ENCODE assay signal across 8 mouse cellular contexts in genomic region chr11:44613411-44614180, GRCm38 (mm10). TPM values are rescaled to one million over a fixed set of nuclear protein-coding genes. Genes with fewer than 3 reads are reported as not detected.
DNase-seq lines count a peak whose midpoint lies in the region; ATAC-seq lines count a peak whose summit lies in the region.

No protein-coding gene starts in this region.

- H3K4me1 ChIP-seq in embryonic facial prominence, embryonic 11.5 days (ENCODE audit: control insufficient read depth, insufficient read depth, low read length) = peaks cover 4% of the 10 kb centered on the region
- peaks cover 28% of the 10 kb centered on the region for H3K4me1 ChIP-seq in hindbrain, embryonic 14.5 days (replicated peaks; ENCODE audit: control insufficient read depth, insufficient read depth, low read length)

- intact Hi-C loops in gastrocnemius, postnatal 14 days (cut with DNase I; ENCODE audit: low total_unique reads) = loop anchor here (5.0 kb wide), 1 partner anchor 919 kb away; no protein-coding TSS in a partner anchor

- peak overlapping the region; percentile 29 for H3K4me3 ChIP-seq in embryonic facial prominence, embryonic 11.5 days (ENCODE audit: low read depth, low read length)
- H3K4me3 ChIP-seq in hindbrain, embryonic 14.5 days (replicated peaks; ENCODE audit: low read length) = peak overlapping the region; percentile 30

- peaks cover 21% of the 10 kb centered on the region for H3K27me3 ChIP-seq in embryonic facial prominence, embryonic 11.5 days (ENCODE audit: control insufficient read depth, insufficient read depth, low read length)
- H3K27me3 ChIP-seq in hindbrain, embryonic 14.5 days (ENCODE audit: control insufficient read depth, insufficient read depth, low read length) = peaks cover 14% of the 10 kb centered on the region; the same call in 1 of the 2 replicates

- 8% methylated on average over 14 of the region's 14 CpGs for WGBS in embryonic facial prominence, embryonic 11.5 days
- 10% methylated on average over 14 of the region's 14 CpGs for WGBS in hindbrain, embryonic 14.5 days

- peak; percentile 18 for DNase-seq in gastrocnemius, postnatal 25 days
- no peak for DNase-seq in gastrocnemius, postnatal 14 days
- peak; percentile 62 for DNase-seq in embryonic facial prominence, embryonic 11.5 days (ENCODE audit: low spot score)
- no peak for DNase-seq in hindbrain, embryonic 14.5 days (ENCODE audit: low spot score)
- DNase-seq in mesoderm, embryonic 11.5 days (ENCODE audit: low read depth, low spot score) = peak; percentile 17
- DNase-seq in ovary, postnatal 36 days (ENCODE audit: low spot score) = no peak
- no peak for DNase-seq in natural killer cell, adult 2 months (ENCODE audit: low spot score in 2 of 2)
- DNase-seq in layer of hippocampus, adult 18-20 months (ENCODE audit: low spot score in 2 of 2) = no peak

- H3K27ac ChIP-seq in embryonic facial prominence, embryonic 11.5 days (replicated peaks; ENCODE audit: low read depth, low read length) = no peak overlapping the region
- H3K27ac ChIP-seq in hindbrain, embryonic 14.5 days = no peak overlapping the region

- H3K4me2 ChIP-seq in embryonic facial prominence, embryonic 11.5 days (ENCODE audit: low read depth, low read length) = peak overlapping the region; percentile 56
- H3K4me2 ChIP-seq in hindbrain, embryonic 14.5 days (replicated peaks) = peak overlapping the region; percentile 92

- H3K9ac ChIP-seq in embryonic facial prominence, embryonic 11.5 days (replicated peaks; ENCODE audit: low read length) = peak overlapping the region; percentile 41; the same call in 1 of the 2 replicates
- peak overlapping the region; percentile 59 for H3K9ac ChIP-seq in hindbrain, embryonic 14.5 days

- ATAC-seq in embryonic facial prominence, embryonic 11.5 days (replicated peaks; ENCODE audit: insufficient number of reproducible peaks, low FRiP score, low TSS enrichment, low read depth) = no peak
- no peak for ATAC-seq in hindbrain, embryonic 14.5 days (ENCODE audit: low FRiP score)

- no peaks in the 10 kb centered on the region for H3K9me3 ChIP-seq in embryonic facial prominence, embryonic 11.5 days (replicated peaks; ENCODE audit: control insufficient read depth, low read length)
- H3K9me3 ChIP-seq in hindbrain, embryonic 14.5 days (ENCODE audit: control insufficient read depth, low read length) = no peaks in the 10 kb centered on the region

- H3K36me3 ChIP-seq in embryonic facial prominence, embryonic 11.5 days (replicated peaks; ENCODE audit: control insufficient read depth, insufficient read depth, low read depth, low read length) = no peaks in the 10 kb centered on the region
- H3K36me3 ChIP-seq in hindbrain, embryonic 14.5 days (replicated peaks; ENCODE audit: control insufficient read depth, insufficient read depth) = no peaks in the 10 kb centered on the region

RNA-seq across cellular contexts. Expression of gene Ebf1, which starts 3.5 kb away (rescaled TPM):
- total RNA-seq in gastrocnemius, postnatal 25 days (2021) = 10 to 100 TPM in 1 of 2 experiments, 1 to 10 TPM in 1; 9.3 to 14.0 TPM
- total RNA-seq in gastrocnemius, postnatal 14 days (2021) = 10 to 100 TPM; 15.8 to 18.3 TPM
- polyA plus RNA-seq in embryonic facial prominence, embryonic 11.5 days (2014; fragmentation: Nextera tagmentation; extraction: Ambion mirVana) = 47.9 and 50.3 TPM in 2 replicates
- 123 TPM in 2 replicates for polyA plus RNA-seq in hindbrain, embryonic 14.5 days (2014; fragmentation: Nextera tagmentation; extraction: Ambion mirVana)
- 1 to 10 TPM; 2.7 TPM for total RNA-seq in layer of hippocampus, adult 18-20 months (2021)

Comparison
In these comparisons a context has a peak if more than half of its experiments do, and no peak if none do; other contexts are left out.
1. DNase-seq: peak in gastrocnemius, postnatal 25 days (single experiment), embryonic facial prominence, embryonic 11.5 days (single experiment) and mesoderm, embryonic 11.5 days (single experiment); none in gastrocnemius, postnatal 14 days (single experiment), hindbrain, embryonic 14.5 days (single experiment), ovary, postnatal 36 days (single experiment), natural killer cell, adult 2 months (0 of 2) and layer of hippocampus, adult 18-20 months (0 of 2).